8 mouse cellular contexts compared by ENCODE assay signal in the genomic region with DNA sequence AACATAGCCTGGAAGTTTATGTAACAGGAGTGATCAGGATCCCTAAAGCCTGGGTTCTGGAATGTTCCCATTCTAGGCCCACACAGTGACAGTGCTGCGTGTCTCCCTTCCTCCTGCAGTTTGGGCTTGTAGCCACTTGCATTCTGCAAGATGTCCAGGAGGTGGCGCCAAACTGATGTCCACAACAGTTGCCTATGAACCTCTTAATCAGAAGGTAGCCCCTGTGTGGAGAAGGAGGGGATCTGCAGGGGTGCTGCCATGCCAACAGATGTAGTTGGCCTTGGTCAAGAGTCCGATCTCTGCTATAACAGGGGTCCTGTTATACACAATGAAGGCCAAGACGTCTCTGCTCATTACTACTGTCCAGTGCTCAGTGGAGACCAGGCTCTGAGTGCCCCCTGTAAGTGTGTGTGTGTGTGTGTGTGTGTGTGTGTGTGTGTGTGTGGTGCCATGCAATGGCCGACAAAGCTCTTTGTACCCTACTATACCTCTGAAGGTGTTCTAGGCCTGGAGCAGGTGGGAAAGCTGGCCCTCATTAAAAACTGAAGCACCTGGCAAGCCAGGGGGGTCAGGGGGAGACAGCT. TPM values are rescaled to one million over a fixed set of nuclear protein-coding genes. Genes with fewer than 3 reads are reported as not detected.
DNase-seq lines count a peak whose midpoint lies in the region; ATAC-seq lines count a peak whose summit lies in the region.

No protein-coding gene starts in this region.

- peak; percentile 23 for ATAC-seq in kidney, embryonic 16.5 days (ENCODE audit: low FRiP score, low TSS enrichment)
- peak; percentile 12; the same call in 1 of the 2 replicates for ATAC-seq in limb, embryonic 15.5 days (ENCODE audit: insufficient number of reproducible peaks, low FRiP score, low TSS enrichment, low read depth)

- DNase-seq in 3T3-L1 (ENCODE audit: low read depth, low spot score), result peak; percentile 91
- DNase-seq in adrenal gland, postnatal 14 days, result peak; percentile 93
- peak; percentile 87 for DNase-seq in embryonic facial prominence, embryonic 10.5 days (ENCODE audit: low spot score)
- DNase-seq in heart, adult 8-10 months (ENCODE audit: low spot score), result peak; percentile 92
- peak; percentile 86 for DNase-seq in naive thymus-derived CD4-positive, alpha-beta T cell, adult 2 months (ENCODE audit: low read depth)
- peak; percentile 72 to 89 for DNase-seq in spleen, postnatal 4 days (ENCODE audit: low spot score in 2 of 2)

- H3K9ac ChIP-seq in kidney, embryonic 16.5 days (replicated peaks; ENCODE audit: low read length), result no peak overlapping the region
- H3K9ac ChIP-seq in limb, embryonic 15.5 days, result no peak overlapping the region

- no peak overlapping the region for H3K27ac ChIP-seq in embryonic facial prominence, embryonic 10.5 days (replicated peaks)
- H3K27ac ChIP-seq in kidney, embryonic 16.5 days (ENCODE audit: low read length), result no peak overlapping the region
- H3K27ac ChIP-seq in limb, embryonic 15.5 days, result no peak overlapping the region

- no peak overlapping the region for H3K4me3 ChIP-seq in embryonic facial prominence, embryonic 10.5 days
- H3K4me3 ChIP-seq in kidney, embryonic 16.5 days (ENCODE audit: low read length), result no peak overlapping the region
- H3K4me3 ChIP-seq in limb, embryonic 15.5 days, result no peak overlapping the region

- no peaks in the 10 kb centered on the region for H3K9me3 ChIP-seq in embryonic facial prominence, embryonic 10.5 days
- no peaks in the 10 kb centered on the region for H3K9me3 ChIP-seq in kidney, embryonic 16.5 days (ENCODE audit: low read length)
- H3K9me3 ChIP-seq in limb, embryonic 15.5 days, result no peaks in the 10 kb centered on the region

- no peaks in the 10 kb centered on the region for H3K27me3 ChIP-seq in embryonic facial prominence, embryonic 10.5 days (replicated peaks; ENCODE audit: low read depth, poor library complexity, severe bottlenecking)
- no peaks in the 10 kb centered on the region for H3K27me3 ChIP-seq in kidney, embryonic 16.5 days (ENCODE audit: insufficient read depth, low read length)
- H3K27me3 ChIP-seq in limb, embryonic 15.5 days, result no peaks in the 10 kb centered on the region

- H3K4me2 ChIP-seq in kidney, embryonic 16.5 days (replicated peaks; ENCODE audit: low read depth, low read length), result no peak overlapping the region
- H3K4me2 ChIP-seq in limb, embryonic 15.5 days, result no peak overlapping the region

- H3K36me3 ChIP-seq in embryonic facial prominence, embryonic 10.5 days (replicated peaks), result no peaks in the 10 kb centered on the region
- H3K36me3 ChIP-seq in kidney, embryonic 16.5 days (ENCODE audit: insufficient read depth, low read length), result no peaks in the 10 kb centered on the region
- H3K36me3 ChIP-seq in limb, embryonic 15.5 days, result no peaks in the 10 kb centered on the region

- 36% methylated on average over 5 of the region's 5 CpGs for WGBS in embryonic facial prominence, embryonic 10.5 days
- WGBS in kidney, embryonic 16.5 days, result 36% methylated on average over 5 of the region's 5 CpGs
- WGBS in limb, embryonic 15.5 days, result 29% methylated on average over 5 of the region's 5 CpGs

- H3K4me1 ChIP-seq in embryonic facial prominence, embryonic 10.5 days, result peaks cover 17% of the 10 kb centered on the region
- H3K4me1 ChIP-seq in kidney, embryonic 16.5 days (ENCODE audit: insufficient read depth, low read length), result peaks cover 14% of the 10 kb centered on the region
- peaks cover 31% of the 10 kb centered on the region for H3K4me1 ChIP-seq in limb, embryonic 15.5 days

RNA-seq across cellular contexts. Expression of a gene that starts 24.5 kb away (rescaled TPM):
- total RNA-seq in adrenal gland, postnatal 14 days (2021), result 10.3 and 13.7 TPM in 2 replicates
- polyA plus RNA-seq in embryonic facial prominence, embryonic 10.5 days (2016; fragmentation: Nextera tagmentation; extraction: Ambion mirVana), result 10.8 and 15.2 TPM in 2 replicates
- total RNA-seq in heart, adult 8-10 months (2022), result 10 to 100 TPM; 34.3 to 54.4 (median 46.8) TPM
- 26.4 and 27.5 TPM in 2 replicates for polyA plus RNA-seq in kidney, embryonic 16.5 days (2015; fragmentation: Nextera tagmentation; extraction: Ambion mirVana)
- polyA plus RNA-seq in limb, embryonic 15.5 days (2015; fragmentation: Nextera tagmentation; extraction: Ambion mirVana), result 99.3 and 106 TPM in 2 replicates

RNA-seq across cellular contexts. Expression of a gene that starts 42.3 kb away (rescaled TPM):
- 16.5 TPM in 2 replicates for total RNA-seq in adrenal gland, postnatal 14 days (2021)
- polyA plus RNA-seq in embryonic facial prominence, embryonic 10.5 days (2016; fragmentation: Nextera tagmentation; extraction: Ambion mirVana), result 1.2 and 1.4 TPM in 2 replicates
- 100 to 1,000 TPM in 1 of 4 experiments, 10 to 100 TPM in 3; 82.0 to 100 (median 95.6) TPM for total RNA-seq in heart, adult 8-10 months (2022)
- 7.9 and 8.3 TPM in 2 replicates for polyA plus RNA-seq in kidney, embryonic 16.5 days (2015; fragmentation: Nextera tagmentation; extraction: Ambion mirVana)
- 4.4 and 6.2 TPM in 2 replicates for polyA plus RNA-seq in limb, embryonic 15.5 days (2015; fragmentation: Nextera tagmentation; extraction: Ambion mirVana)
